Mouse (Mus musculus): ENCODE measurements around the gene Agap2. TPM values are rescaled to one million over a fixed set of nuclear protein-coding genes. Genes with fewer than 3 reads are reported as not detected.
A peak's percentile ranks its signal among the peaks of the same experiment; 100 is the strongest.

The Agap2 gene
- 0.92 and 1.6 TPM in 2 replicates for polyA plus RNA-seq (2016; fragmentation: Nextera tagmentation; extraction: Ambion mirVana)

GRCm38 (mm10) chr10:127075080-127075479 lies at the start of gene Agap2:
Agap2 (plus strand) TSS chr10:127075284.
- WGBS (ENCODE audit: insufficient replicate concordance): 16% methylated on average over 9 of the region's 9 CpGs
- Histone ChIP-seq H3K27ac (no peak within 1 kb of the TSS), H3K9ac (peak within 1 kb of the TSS; percentile 43), H3K9me3 (replicated peaks) (no peaks in the 10 kb centered on the region), H3K4me3 (peak within 1 kb of the TSS; percentile 43), H3K27me3 (replicated peaks) (peaks cover 50% of the 10 kb centered on the region), H3K4me1 (peaks cover 59% of the 10 kb centered on the region), H3K36me3 (no peaks in the 10 kb centered on the region), H3K4me2 (peak within 1 kb of the TSS; percentile 58)
- ATAC-seq: 0 out of 2 replicates have a peak, but pooled peaks have one; percentile 25

- Histone ChIP-seq H3K9ac (peak within 1 kb of the TSS; percentile 86), H3K9me3 (replicated peaks) (no peaks in the 10 kb centered on the region), H3K27me3 (replicated peaks) (no peaks in the 10 kb centered on the region; the same call in 1 of the 2 replicates), H3K4me1 (peaks cover 14% of the 10 kb centered on the region), H3K4me2 (peak within 1 kb of the TSS; percentile 94), H3K4me3 (peak within 1 kb of the TSS; percentile 87), H3K36me3 (peaks cover 39% of the 10 kb centered on the region), H3K27ac (peak within 1 kb of the TSS; percentile 75)
- ATAC-seq: peak; percentile 87
- 6% methylated on average over 53 of the region's 56 CpGs for WGBS (ENCODE audit: insufficient replicate concordance)
Measured at GRCm38 (mm10) chr10:127030336-127031296, 44.5 kb upstream of the Agap2 start, which contains the start of gene Tsfm. Tsfm (minus strand) TSS chr10:127030840.

- Histone ChIP-seq H3K27me3 (replicated peaks) (peaks cover 27% of the 10 kb centered on the region), H3K4me2 (no peak overlapping the region), H3K9me3 (replicated peaks) (no peaks in the 10 kb centered on the region), H3K4me3 (no peak overlapping the region), H3K27ac (no peak overlapping the region), H3K9ac (no peak overlapping the region), H3K36me3 (peaks cover 12% of the 10 kb centered on the region), H3K4me1 (peaks cover 14% of the 10 kb centered on the region)
- 67% methylated on average over 8 of the region's 8 CpGs for WGBS (ENCODE audit: insufficient replicate concordance)
- ATAC-seq: no peak
Measured at GRCm38 (mm10) chr10:127033301-127033741, 41.8 kb upstream of the Agap2 start.

GRCm38 (mm10) chr10:127036273-127036672 lies 38.8 kb upstream of the Agap2 start:
- no peak overlapping the region for H3K4me3 ChIP-seq
- H3K27ac ChIP-seq: no peak overlapping the region
- H3K27me3 ChIP-seq (replicated peaks): peaks cover 57% of the 10 kb centered on the region
- H3K9ac ChIP-seq: no peak overlapping the region
- 70% methylated on average over 12 of the region's 12 CpGs for WGBS (ENCODE audit: insufficient replicate concordance)
- no peak for ATAC-seq
- H3K4me2 ChIP-seq: no peak overlapping the region
- H3K36me3 ChIP-seq: no peaks in the 10 kb centered on the region
- no peaks in the 10 kb centered on the region for H3K9me3 ChIP-seq (replicated peaks)
- H3K4me1 ChIP-seq: peaks cover 7% of the 10 kb centered on the region

- 70% methylated on average over 12 of the region's 12 CpGs for WGBS (ENCODE audit: insufficient replicate concordance)
- H3K27ac ChIP-seq: no peak overlapping the region
- no peak overlapping the region for H3K4me2 ChIP-seq
- no peak overlapping the region for H3K4me3 ChIP-seq
- no peaks in the 10 kb centered on the region for H3K9me3 ChIP-seq (replicated peaks)
- no peaks in the 10 kb centered on the region for H3K36me3 ChIP-seq
- H3K27me3 ChIP-seq (replicated peaks): peaks cover 60% of the 10 kb centered on the region
- H3K9ac ChIP-seq: no peak overlapping the region
- ATAC-seq: no peak
- peaks cover 21% of the 10 kb centered on the region for H3K4me1 ChIP-seq
Measured at GRCm38 (mm10) chr10:127037641-127038040, 37.4 kb upstream of the Agap2 start.

GRCm38 (mm10) chr10:127040569-127041214 lies 34.4 kb upstream of the Agap2 start:
- no peak overlapping the region for H3K27ac ChIP-seq
- H3K4me1 ChIP-seq: peaks cover 28% of the 10 kb centered on the region
- peak overlapping the region; percentile 76 for H3K4me3 ChIP-seq
- H3K27me3 ChIP-seq (replicated peaks): peaks cover 59% of the 10 kb centered on the region
- peak overlapping the region; percentile 74 for H3K9ac ChIP-seq
- WGBS (ENCODE audit: insufficient replicate concordance): 3% methylated on average over 20 of the region's 20 CpGs
- ATAC-seq: no peak
- H3K36me3 ChIP-seq: peaks cover 23% of the 10 kb centered on the region
- H3K4me2 ChIP-seq: peak overlapping the region; percentile 97
- H3K9me3 ChIP-seq (replicated peaks): no peaks in the 10 kb centered on the region

- peak within 1 kb of the TSS; percentile 74 for H3K9ac ChIP-seq
- no peaks in the 10 kb centered on the region for H3K9me3 ChIP-seq (replicated peaks)
- peak within 1 kb of the TSS; percentile 68 for H3K27ac ChIP-seq
- H3K27me3 ChIP-seq (replicated peaks): peaks cover 53% of the 10 kb centered on the region
- ATAC-seq: peak; percentile 41
- under 1% methylated on average over 28 of the region's 28 CpGs for WGBS (ENCODE audit: insufficient replicate concordance)
- H3K4me3 ChIP-seq: peak within 1 kb of the TSS; percentile 76
- peaks cover 26% of the 10 kb centered on the region for H3K36me3 ChIP-seq
- peaks cover 28% of the 10 kb centered on the region for H3K4me1 ChIP-seq
- H3K4me2 ChIP-seq: peak within 1 kb of the TSS; percentile 97
Measured at GRCm38 (mm10) chr10:127041274-127041766, 33.8 kb upstream of the Agap2 start, which contains the start of the genes Mettl1 and Eef1akmt3. Mettl1 (plus strand) TSS chr10:127041414. Eef1akmt3 (minus strand) TSS chr10:127041513.

GRCm38 (mm10) chr10:127041774-127042338 lies 33.2 kb upstream of the Agap2 start:
- Histone ChIP-seq H3K27ac (peak overlapping the region; percentile 68), H3K27me3 (replicated peaks) (peaks cover 47% of the 10 kb centered on the region), H3K9me3 (replicated peaks) (no peaks in the 10 kb centered on the region), H3K36me3 (peaks cover 26% of the 10 kb centered on the region), H3K4me3 (peak overlapping the region; percentile 76), H3K4me2 (peak overlapping the region; percentile 97), H3K9ac (peak overlapping the region; percentile 74), H3K4me1 (peaks cover 28% of the 10 kb centered on the region)
- peak; percentile 82 for ATAC-seq
- WGBS (ENCODE audit: insufficient replicate concordance): 1% methylated on average over 44 of the region's 44 CpGs

GRCm38 (mm10) chr10:127042468-127043115 lies 32.5 kb upstream of the Agap2 start:
- Histone ChIP-seq H3K4me1 (peaks cover 28% of the 10 kb centered on the region), H3K27me3 (replicated peaks) (peaks cover 45% of the 10 kb centered on the region), H3K4me2 (peak overlapping the region; percentile 97), H3K27ac (peak overlapping the region; percentile 46), H3K36me3 (peaks cover 26% of the 10 kb centered on the region), H3K9ac (peak overlapping the region; percentile 74), H3K4me3 (peak overlapping the region; percentile 76), H3K9me3 (replicated peaks) (no peaks in the 10 kb centered on the region)
- ATAC-seq: no peak
- 11% methylated on average over 5 of the region's 5 CpGs for WGBS (ENCODE audit: insufficient replicate concordance)

GRCm38 (mm10) chr10:127043187-127043586 lies 31.9 kb upstream of the Agap2 start:
- WGBS (ENCODE audit: insufficient replicate concordance): 98% methylated on average over 6 of the region's 6 CpGs
- Histone ChIP-seq H3K9me3 (replicated peaks) (no peaks in the 10 kb centered on the region), H3K4me3 (no peak overlapping the region), H3K27ac (no peak overlapping the region), H3K4me2 (peak overlapping the region; percentile 97), H3K4me1 (peaks cover 28% of the 10 kb centered on the region), H3K27me3 (replicated peaks) (peaks cover 45% of the 10 kb centered on the region), H3K36me3 (peaks cover 26% of the 10 kb centered on the region), H3K9ac (no peak overlapping the region)
- ATAC-seq: no peak

- no peak for ATAC-seq
- Histone ChIP-seq H3K36me3 (peaks cover 26% of the 10 kb centered on the region), H3K9ac (no peak within 1 kb of the TSS), H3K4me3 (no peak within 1 kb of the TSS), H3K27ac (no peak within 1 kb of the TSS), H3K9me3 (replicated peaks) (no peaks in the 10 kb centered on the region), H3K27me3 (replicated peaks) (peaks cover 59% of the 10 kb centered on the region), H3K4me1 (peaks cover 18% of the 10 kb centered on the region), H3K4me2 (peak within 1 kb of the TSS; percentile 33)
- 18% methylated on average over 5 of the region's 5 CpGs for WGBS (ENCODE audit: insufficient replicate concordance)
Measured at GRCm38 (mm10) chr10:127047954-127048353, 27.1 kb upstream of the Agap2 start, which contains the start of gene Cyp27b1. Cyp27b1 (plus strand) TSS chr10:127048250.

All from liver, embryonic 12.5 days (tissue).